Mouse (Mus musculus) kidney, postnatal 14 days (tissue): ENCODE data around the gene Pik3ap1.

ENCODE experiments used
- DNase-seq: peaks from one replicate; pipeline ENCODE4 v3.0.0; 2022; ENCODE audit warnings: mixed read lengths

Pik3ap1 gene

GRCm38 (mm10) chr19:41366854-41367517 is 17.9 kb downstream of the Pik3ap1 start:
- no peak for DNase-seq

GRCm38 (mm10) chr19:41366192-41366853 is 18.6 kb downstream of the Pik3ap1 start:
- DNase-seq = no peak

DNA sequence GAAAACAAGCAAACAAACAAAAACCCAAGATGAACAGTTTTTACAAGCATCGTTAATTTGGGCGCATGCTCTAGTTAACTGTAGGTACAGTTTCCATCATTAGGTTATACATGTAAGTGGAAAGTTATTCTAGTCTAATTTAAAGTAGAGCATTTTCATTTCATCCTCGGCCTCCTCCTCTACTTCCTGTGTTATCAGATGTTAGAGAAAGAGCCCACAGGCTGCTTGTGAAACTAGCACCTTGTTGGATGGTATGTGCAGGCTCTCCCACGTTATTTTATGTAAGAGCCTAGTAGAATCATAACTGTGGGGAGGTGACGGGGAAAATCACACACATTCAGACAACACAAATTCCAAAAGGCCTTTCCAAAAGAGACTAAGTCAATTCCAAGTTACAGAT is 19.3 kb downstream of the Pik3ap1 start:
- no peak for DNase-seq

DNA sequence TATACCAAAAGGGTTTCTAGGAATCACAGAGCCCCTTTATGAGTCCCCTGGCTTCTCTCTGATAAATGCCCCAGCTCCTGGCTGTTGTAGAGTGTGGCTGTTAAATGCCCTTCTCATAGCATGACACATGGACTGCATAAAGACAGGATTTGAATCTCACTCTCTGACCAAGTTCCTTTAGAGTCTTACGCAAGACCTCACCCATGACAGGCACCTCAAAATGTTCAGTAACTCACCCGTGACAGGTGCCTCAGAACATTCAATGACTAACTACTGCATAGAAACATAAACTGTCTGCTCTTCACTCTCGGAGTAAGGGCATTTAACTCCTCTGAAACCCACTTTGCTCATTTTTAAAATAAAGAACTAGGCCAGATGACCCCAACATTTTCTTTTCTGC is 20.4 kb downstream of the Pik3ap1 start:
- DNase-seq = no peak

DNA sequence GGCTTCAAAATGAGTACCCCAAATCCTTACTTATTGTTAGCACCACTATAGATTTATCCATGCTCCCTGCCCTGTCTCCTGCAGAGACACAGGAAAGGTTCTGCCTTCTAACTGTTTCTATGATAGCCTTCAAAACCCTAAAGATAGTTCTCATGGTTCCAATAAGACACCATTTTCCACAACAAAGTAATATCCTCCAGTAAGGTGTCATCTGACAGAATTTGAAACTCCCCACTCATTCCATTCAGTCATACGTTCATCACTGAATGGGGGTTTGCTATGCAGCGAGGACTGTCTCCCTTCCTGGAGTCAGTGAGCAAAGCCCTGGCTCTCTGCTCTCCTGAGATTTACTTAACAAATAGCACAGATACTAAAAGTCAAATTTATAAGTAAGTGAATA is 21.9 kb downstream of the Pik3ap1 start:
- DNase-seq = no peak

DNA sequence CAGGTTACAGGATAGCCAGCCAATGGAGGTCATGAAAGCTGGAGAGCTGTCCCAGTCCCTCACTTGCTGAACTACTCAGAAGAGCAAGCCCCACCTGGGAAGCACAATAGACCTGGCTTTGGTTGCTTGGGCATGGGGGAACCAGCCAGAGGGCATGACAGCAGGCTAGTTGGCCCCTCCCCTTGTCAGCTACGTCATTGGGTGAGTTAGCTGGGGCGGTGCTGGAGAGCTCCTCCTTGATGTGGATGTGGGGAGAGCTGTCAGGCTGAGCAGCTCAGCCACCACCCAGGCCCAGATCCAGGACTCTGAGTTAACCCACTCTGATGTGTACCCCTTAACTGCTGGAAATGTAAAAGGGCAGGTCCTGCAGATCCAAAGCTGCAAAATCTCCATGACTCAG is 24.4 kb downstream of the Pik3ap1 start:
- DNase-seq = no peak

DNA sequence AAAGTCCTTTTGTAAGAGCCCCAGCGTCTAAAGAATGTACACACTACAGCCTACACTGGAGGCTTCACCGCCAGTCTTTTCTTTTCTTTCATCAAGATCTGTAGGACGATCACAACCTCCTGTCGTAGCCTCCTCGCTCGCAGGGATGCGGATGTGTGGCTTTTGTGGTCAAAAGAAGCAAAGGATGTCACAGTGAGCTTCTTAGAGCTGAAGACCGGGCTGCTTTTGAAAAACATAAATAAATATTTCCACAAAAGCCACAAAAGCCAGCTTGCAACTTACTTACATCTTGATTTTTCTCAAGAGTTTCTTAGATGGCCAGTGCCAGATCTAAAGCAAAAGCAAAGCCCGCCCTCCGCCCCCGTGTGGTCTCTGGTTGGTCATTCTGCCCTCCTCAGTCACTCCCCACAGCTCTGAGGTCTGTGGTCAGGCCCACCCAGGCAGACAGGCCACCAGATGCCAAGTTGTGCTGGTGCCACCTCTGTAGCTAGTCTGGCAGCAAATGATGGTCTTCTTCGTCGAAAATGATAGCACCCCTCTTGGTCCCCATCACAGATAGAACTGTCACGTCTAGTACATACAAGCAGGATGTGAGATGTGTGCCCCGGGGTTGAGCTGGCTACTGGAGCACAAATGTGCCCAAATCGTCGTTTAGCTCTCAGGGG is 30.5 kb downstream of the Pik3ap1 start:
- DNase-seq = no peak

- DNase-seq = no peak
Observed at GRCm38 (mm10) chr19:41349624-41350023, 35.3 kb downstream of the Pik3ap1 start.

DNA sequence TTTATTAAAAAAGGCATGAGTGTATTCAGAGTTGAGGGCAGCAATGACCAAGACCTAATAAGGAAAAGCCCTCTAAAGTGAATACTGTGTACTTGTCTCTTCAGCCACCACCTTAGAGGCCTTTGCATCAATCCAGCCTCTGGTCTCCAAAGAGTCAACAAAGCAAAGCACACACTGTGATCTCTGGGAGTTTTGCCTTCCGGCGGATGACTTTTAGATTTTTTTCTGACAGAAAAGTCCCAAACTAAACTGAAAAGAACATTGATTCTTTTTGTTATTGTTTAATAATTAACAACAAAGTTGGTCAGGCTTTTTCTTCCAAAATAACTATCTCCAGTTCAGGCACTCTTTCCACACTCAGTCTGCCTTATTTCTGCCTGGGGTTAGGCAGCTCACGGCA is 36.7 kb downstream of the Pik3ap1 start:
- DNase-seq = no peak

DNA sequence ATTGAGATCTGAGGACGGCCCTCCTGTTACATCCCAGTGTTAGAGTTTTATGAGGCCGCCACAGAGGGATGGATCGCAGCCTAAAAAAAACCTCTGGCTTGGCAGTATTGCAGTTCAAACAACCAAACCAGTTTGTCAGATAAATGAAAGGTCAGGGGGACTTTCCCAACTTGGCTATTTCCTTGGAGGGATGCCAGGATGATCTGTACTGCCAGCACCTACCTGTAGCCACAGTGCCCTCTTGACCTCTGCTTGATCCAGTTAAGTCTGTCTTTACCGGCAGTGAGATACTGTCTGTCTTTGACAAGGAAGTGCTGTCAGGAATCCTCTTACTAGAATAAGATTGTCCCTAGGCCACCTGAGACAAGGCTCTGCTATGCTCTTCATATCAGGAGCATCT is 37.6 kb downstream of the Pik3ap1 start:
- DNase-seq = peak; percentile 7

- no peak for DNase-seq
Observed at GRCm38 (mm10) chr19:41346099-41346850, 38.6 kb downstream of the Pik3ap1 start.

GRCm38 (mm10) chr19:41345028-41345741 is 39.7 kb downstream of the Pik3ap1 start:
- peak; percentile 34 for DNase-seq

DNA sequence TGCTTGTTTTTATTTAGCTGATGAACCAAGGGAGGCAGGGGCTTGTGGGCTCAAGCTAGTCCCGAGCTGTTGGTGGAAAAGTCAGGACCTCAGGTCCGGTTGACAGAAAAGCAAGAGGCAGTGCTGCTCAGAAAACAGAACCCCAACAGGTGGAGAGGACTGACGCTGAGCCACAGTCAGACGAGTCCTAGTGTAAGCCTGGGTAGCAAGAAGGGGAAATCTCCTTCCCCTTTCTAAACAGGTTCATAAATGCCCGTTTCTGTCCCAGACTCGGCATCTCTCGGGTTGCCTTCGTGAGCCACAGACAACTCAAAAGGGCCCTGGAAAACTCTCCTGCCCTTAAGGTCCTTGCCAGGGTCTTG is 40.3 kb downstream of the Pik3ap1 start:
- DNase-seq = no peak

GRCm38 (mm10) chr19:41342592-41343090 is 42.3 kb downstream of the Pik3ap1 start:
- no peak for DNase-seq

DNA sequence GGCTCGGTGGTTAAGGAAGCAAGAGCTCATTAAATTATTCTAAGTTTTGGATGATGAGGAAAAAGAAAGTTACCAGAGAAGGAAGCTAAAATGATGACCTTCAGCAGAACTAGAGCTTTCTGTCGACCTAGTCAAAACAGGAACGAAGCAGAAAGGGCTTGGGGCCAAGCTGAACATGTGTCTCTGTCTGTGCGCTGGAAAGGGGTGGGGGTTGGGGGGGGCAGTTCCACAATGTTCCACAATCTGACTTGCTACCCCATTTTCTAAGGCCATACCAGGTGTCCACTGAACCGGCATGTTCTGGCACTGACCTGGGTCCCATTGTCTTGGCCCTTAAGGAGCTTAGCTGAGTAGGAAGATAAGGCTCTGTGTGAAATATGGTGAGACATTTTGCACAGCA is 43.2 kb downstream of the Pik3ap1 start:
- no peak for DNase-seq

- no peak for DNase-seq
Observed at GRCm38 (mm10) chr19:41339020-41339836, 45.7 kb downstream of the Pik3ap1 start.

DNA sequence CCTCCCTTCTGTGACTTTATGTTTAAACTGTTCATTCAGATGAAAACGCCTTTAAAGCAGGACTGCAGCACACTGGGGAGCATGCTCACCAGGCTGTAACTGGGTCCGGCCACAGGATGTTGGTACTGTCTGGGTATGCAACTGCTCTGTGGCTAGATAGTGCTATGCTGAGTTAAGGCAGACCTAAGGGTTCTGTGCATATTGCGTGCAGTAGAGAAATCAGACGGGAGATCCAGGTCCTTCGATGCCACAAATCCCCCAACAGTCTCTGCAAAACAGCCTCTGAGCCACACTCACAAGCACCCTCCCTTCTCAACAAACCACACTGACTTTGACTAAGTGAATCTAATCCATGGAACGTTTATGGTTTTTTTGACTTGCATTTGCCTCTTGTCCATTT is 46.5 kb downstream of the Pik3ap1 start:
- no peak for DNase-seq

DNA sequence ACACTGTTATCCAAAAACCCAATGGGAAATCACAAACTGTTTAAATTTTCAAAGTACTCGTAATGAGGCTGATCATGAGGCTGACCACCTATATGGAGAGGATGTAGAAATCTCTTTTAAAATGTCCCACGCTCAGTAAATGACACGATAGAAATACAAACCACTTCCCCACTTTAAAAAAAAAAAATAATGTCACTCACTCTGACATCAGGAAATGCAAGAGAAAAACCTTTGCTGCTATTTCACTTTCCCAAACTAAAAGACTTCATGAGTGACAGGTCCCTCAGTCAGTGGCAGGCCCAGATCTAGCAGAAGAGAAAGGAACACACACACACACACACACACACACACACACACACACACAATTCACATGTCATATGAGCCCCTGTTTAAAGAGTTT is 49.2 kb downstream of the Pik3ap1 start:
- DNase-seq = no peak

DNA sequence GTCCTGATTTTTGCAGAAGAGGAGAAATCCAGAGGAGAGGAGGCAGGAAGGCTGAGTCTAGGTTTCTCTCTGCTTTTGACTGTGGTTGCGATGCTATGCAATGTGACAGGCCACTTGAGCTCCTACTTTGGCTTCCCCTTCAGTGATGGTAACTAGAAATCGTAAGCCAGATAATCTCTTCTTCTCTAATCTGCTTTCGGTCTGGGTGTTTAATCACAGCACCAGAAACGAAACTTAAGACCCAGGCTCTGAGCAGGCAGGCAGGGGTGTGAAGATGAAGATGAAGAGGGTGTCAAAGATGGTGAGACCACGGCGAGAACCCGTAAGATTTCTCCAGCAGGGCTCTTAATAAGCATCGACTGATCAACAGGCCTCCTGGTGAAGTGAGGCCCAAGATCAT is 51.9 kb downstream of the Pik3ap1 start:
- no peak for DNase-seq

- no peak for DNase-seq
Observed at GRCm38 (mm10) chr19:41332228-41332627, 52.7 kb downstream of the Pik3ap1 start.

DNA sequence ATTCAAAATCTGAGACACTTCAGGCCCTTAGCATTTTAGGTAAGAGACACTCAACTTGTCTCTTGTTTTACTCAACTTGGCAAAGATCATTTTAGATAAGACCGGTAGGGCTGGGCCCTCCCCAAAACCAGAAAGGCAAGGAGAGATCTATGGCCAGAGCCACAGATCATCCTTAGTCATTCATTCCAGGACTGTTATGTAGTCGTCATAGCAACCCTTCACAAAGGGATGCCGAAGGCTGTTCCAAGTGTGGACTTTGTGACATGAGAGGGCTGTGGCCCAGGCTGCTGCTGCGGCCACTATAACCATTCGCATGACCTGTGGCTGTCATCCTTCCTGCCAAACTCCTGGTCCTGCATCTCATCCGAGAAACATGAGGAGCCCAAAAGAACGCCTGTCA is 54.5 kb downstream of the Pik3ap1 start:
- no peak for DNase-seq

- no peak for DNase-seq
Observed at GRCm38 (mm10) chr19:41329961-41330360, 54.9 kb downstream of the Pik3ap1 start.
